Mouse (Mus musculus) left cerebral cortex, postnatal 10 days (tissue): ENCODE results near the gene Syt2. TPM values are rescaled to one million over a fixed set of nuclear protein-coding genes. Genes with fewer than 3 reads are reported as not detected.

Experiments
- DNase-seq, 2 experiments: peaks; one replicate each; pipeline ENCODE4 v3.0.0; 2021 to 2022; ENCODE audit warnings: low spot score in 2 of 2, mixed read lengths in 1 of 2; ENCODE audit errors: extremely low spot score in 1 of 2
- intact Hi-C: fragments of 180-260 bp; cut with DNase I; formaldehyde crosslinking; loops from one replicate; pipeline ENCODE4 v1.15.1; 2025
- total RNA-seq, 2 experiments: library from RNA; stranded (reverse); gene quantifications; 2 replicates each; pipeline ENCODE4 v1.2.3; 2021

Gene Syt2
- 10 to 100 TPM; 17.5 to 23.2 TPM for total RNA-seq

GRCm38 (mm10) chr1:134646261-134646962 lies at the start of gene Syt2:
Syt2 (plus strand) TSS chr1:134646677.
- peak in 1 of 2 experiments; percentile 62 for DNase-seq
- intact Hi-C loops, result no loop called here

GRCm38 (mm10) chr1:134597339-134598054 lies 49.0 kb upstream of the Syt2 start:
- no peak for DNase-seq
- intact Hi-C loops, result no loop called here

- intact Hi-C loops, result loop anchor here (10.0 kb wide), 2 partner anchors 89 to 249 kb away; no protein-coding TSS in a partner anchor
- DNase-seq, result no peak
Measured at GRCm38 (mm10) chr1:134604086-134604485, 42.4 kb upstream of the Syt2 start.

DNA sequence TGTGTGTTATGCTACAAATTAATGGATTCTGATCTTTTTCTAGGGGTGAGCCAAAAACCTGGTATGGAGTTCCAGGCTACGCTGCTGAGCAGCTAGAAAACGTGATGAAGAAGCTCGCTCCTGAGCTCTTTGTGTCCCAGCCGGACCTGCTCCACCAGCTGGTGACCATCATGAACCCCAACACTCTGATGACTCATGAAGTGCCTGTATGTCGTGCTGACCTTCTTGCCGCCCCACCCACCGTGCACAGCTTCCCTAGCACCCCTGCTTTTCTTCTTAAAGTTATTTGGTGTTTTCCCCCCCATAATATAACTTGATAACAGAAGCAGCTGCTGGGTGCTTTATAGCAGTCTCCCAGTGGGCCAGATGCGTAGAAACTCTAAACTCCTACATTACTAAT lies 40.8 kb upstream of the Syt2 start:
- DNase-seq, result no peak
- intact Hi-C loops, result loop anchor here (10.0 kb wide), 2 partner anchors 91 to 251 kb away; no protein-coding TSS in a partner anchor

DNA sequence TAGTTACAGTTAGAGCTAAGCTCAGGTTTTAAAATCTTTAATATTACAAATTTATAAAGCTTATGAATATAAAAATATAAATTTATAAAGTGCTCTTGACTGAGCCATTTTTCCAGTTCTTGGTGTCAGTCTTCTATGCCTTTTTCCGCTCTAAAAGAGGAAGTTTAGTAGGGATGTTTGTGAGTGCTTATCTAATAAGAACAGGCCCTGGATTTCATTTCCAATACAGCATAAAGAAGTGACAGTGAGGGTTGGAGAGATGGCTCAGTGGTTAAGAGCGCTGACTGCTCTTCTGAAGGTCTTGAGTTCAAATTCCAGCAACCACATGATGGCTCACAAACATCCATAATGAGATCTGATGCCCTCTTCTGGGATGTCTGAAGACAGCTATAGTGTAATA lies 40.1 kb upstream of the Syt2 start:
- intact Hi-C loops, result loop anchor here (10.0 kb wide), 2 partner anchors 92 to 252 kb away; no protein-coding TSS in a partner anchor
- DNase-seq, result no peak

GRCm38 (mm10) chr1:134607279-134607678 lies 39.2 kb upstream of the Syt2 start:
- intact Hi-C loops, result loop anchor here (10.0 kb wide), 2 partner anchors 92 to 252 kb away; no protein-coding TSS in a partner anchor
- no peak for DNase-seq

- intact Hi-C loops, result loop anchor here (10.0 kb wide), 2 partner anchors 94 to 254 kb away; no protein-coding TSS in a partner anchor
- DNase-seq, result no peak
Measured at GRCm38 (mm10) chr1:134609172-134609571, 37.3 kb upstream of the Syt2 start.

- DNase-seq, result no peak
- intact Hi-C loops, result loop anchor here (10.0 kb wide), 1 partner anchor 120 kb away; the partner anchor contains the start of gene Rabif
Measured at GRCm38 (mm10) chr1:134614554-134614953, 31.9 kb upstream of the Syt2 start.

GRCm38 (mm10) chr1:134614988-134615387 lies 31.5 kb upstream of the Syt2 start:
- no peak for DNase-seq
- intact Hi-C loops, result loop anchor here (10.0 kb wide), 1 partner anchor 120 kb away; the partner anchor contains the start of gene Rabif

DNA sequence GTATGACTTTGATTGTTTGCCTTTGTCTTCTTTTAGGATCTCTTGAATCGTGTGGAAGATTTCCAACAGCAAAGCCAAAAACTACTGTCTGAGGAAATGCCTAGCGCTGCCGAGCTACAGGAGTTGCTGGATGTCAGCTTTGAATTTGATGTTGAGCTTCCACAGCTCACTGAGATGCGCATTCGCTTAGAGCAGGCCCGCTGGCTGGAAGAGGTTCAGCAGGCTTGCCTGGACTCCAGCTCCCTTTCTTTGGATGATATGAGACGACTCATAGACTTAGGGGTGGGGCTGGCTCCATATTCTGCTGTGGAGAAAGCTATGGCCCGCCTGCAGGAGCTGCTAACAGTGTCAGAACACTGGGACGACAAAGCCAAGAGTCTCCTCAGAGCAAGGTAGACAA lies 28.8 kb upstream of the Syt2 start:
- intact Hi-C loops, result loop anchor here (10.0 kb wide), 1 partner anchor 123 kb away; the partner anchor contains the start of gene Rabif
- DNase-seq, result no peak

DNA sequence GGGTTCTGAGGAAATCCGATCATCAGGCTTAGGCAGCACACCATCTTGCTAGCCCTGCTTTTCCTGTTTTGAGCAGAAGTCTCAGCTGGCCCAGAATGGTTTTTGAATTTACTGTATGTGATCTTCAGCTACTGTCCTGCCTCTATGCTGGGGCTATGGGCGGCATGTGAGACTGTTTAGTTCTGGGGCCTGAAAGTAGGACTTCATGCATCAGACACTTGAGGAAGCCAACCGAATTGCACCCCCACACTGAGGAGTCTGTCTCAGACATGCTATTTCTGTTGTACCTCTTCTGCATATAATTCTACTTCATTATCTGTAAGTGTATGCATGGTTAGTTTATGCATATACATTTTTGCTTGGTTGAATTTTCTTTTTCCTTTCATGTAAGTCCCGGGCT lies 21.2 kb upstream of the Syt2 start:
- DNase-seq, result no peak

GRCm38 (mm10) chr1:134629455-134629854 lies 17.0 kb upstream of the Syt2 start:
- no peak for DNase-seq
- intact Hi-C loops, result no loop called here

More for the DNA sequence above, 21.2 kb upstream of the Syt2 start:
- intact Hi-C loops, result no loop called here

GRCm38 (mm10) chr1:134634296-134634695 lies 12.2 kb upstream of the Syt2 start:
- intact Hi-C loops, result loop anchor here (10.0 kb wide), 1 partner anchor 321 kb away; the partner anchor contains the start of gene Ppp1r12b
- DNase-seq, result no peak

- intact Hi-C loops, result loop anchor here (5.0 to 10.0 kb wide), 2 partner anchors 216 to 319 kb away; partner anchors contain the start of gene Ppp1r12b
- no peak for DNase-seq
Measured at GRCm38 (mm10) chr1:134636245-134636644, 10.2 kb upstream of the Syt2 start.

DNA sequence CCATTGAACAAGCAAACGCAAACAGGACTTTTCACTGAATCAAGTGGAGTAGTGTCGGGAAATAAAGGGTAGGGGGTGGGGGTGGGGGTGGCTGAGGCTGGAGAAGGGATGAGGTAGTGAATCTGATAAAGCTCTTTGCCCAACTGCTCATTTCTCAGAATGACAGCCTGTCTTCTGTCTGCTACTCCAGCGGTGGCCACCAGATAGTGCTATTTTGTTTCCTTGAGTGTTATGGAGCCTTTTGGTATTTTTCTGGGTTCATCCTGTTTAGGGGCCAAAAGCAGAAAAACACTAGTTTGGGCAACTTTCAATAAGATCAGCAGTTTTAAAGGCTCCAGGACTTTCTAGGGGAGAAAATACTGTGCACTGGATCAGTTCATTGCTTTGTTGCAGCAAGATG lies 9.8 kb upstream of the Syt2 start:
- DNase-seq, result peak; percentile 43 to 55
- intact Hi-C loops, result loop anchor here (5.0 to 10.0 kb wide), 2 partner anchors 216 to 318 kb away; partner anchors contain the start of gene Ppp1r12b

DNA sequence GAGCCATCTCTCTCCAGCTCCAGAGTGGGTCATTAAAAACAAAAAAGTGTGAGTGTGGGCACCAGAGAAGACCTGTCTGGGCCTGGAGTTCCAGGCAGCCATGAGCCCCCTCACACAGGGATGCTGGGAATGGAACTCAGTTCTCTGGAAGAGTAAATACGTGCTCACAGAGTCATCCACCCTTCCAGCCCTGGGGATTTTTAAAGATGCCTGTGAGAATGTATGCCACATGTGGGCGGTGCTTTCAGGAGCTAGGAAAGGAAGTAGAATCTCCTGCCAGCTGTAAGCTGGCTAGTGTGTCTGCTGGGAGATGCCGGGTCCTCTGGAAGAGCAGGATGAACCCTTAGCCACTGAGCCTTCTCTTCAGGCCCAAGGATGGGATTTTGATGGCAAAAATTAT lies 8.4 kb upstream of the Syt2 start:
- DNase-seq, result no peak
- intact Hi-C loops, result loop anchor here (5.0 to 10.0 kb wide), 2 partner anchors 214 to 317 kb away; partner anchors contain the start of gene Ppp1r12b

DNA sequence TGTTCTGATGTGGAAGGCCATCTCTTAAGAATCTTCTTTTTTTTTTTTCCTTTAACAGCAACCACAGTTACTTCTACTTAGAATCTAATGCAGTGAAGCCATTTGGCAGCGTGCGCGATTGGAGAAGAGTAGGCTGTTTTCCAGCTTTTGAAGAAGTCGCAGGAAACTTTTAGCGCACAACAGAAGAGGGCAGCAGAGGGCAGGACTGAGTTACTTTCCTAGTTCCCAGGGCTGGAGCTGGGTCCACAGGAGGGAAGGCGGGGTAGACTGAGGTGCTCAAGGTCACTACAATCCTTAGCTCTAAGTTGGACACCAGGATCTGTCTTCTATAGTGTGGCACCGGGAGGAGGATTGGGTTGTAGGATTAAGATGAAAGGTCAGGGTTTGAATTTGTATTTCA lies 8.0 kb upstream of the Syt2 start:
- peak; percentile 34 to 67 for DNase-seq

GRCm38 (mm10) chr1:134639460-134639859 lies 7.0 kb upstream of the Syt2 start:
- DNase-seq, result no peak
- intact Hi-C loops, result loop anchor here (5.0 to 10.0 kb wide), 2 partner anchors 213 to 315 kb away; partner anchors contain the start of gene Ppp1r12b

More for the DNA sequence above, 8.0 kb upstream of the Syt2 start:
- intact Hi-C loops, result loop anchor here (5.0 to 10.0 kb wide), 2 partner anchors 214 to 316 kb away; partner anchors contain the start of gene Ppp1r12b

GRCm38 (mm10) chr1:134641507-134641906 lies 5.0 kb upstream of the Syt2 start:
- intact Hi-C loops, result loop anchor here (5.0 kb wide), 1 partner anchor 66 kb away; no protein-coding TSS in a partner anchor
- peak in 1 of 2 experiments; percentile 54 for DNase-seq
